Mouse (Mus musculus): ENCODE results near the gene Fam189a2. TPM values are rescaled to one million over a fixed set of nuclear protein-coding genes. Genes with fewer than 3 reads are reported as not detected.

Gene Fam189a2
- polyA plus RNA-seq, 2 experiments = 1.0 to 4.5 TPM

DNA sequence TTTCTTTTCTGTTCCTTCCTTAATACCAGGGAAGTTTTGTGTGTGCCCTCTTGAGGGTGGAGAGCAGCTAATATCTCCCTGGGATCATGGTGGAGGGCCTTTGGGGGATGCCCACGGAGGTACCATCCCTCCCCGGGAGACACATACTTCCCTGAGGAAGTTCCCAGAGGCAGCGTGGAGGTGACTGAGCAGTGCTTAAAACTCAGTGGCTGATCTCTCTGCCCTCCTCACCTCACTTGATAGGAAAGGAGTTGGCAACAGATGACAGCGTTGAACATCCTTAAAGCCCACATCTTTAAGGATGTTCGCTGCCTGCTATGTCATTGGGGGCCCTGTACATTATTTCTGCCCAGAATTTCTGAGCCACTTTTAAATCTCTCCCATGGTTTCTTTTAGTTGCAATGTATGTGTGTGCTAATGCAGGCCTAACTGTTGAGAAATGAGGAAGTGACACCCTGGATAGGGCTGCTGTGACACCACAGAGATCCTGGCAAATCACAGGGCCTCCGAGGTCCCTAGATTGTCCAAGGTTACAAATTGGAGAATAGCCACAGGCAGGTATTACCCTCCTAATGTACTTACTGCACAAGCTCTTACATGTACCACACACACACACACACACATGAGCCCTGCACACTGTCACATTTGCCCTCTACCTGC lies 84.7 kb downstream of the Fam189a2 start:
- Histone ChIP-seq H3K9me3 (ENCODE audit: control insufficient read depth, low read length) (no peaks in the 10 kb centered on the region), H3K4me1 (ENCODE audit: control insufficient read depth, insufficient read depth, low read length) (no peaks in the 10 kb centered on the region), H3K4me3 (replicated peaks; ENCODE audit: low read length) (no peak overlapping the region), H3K9ac (ENCODE audit: low read depth, low read length, severe bottlenecking) (no peak overlapping the region), H3K27me3 (ENCODE audit: control insufficient read depth, insufficient read depth, low read length) (no peaks in the 10 kb centered on the region), H3K36me3 (ENCODE audit: control insufficient read depth, insufficient read depth, low read length) (no peaks in the 10 kb centered on the region), H3K4me2 (replicated peaks; ENCODE audit: low read depth, low read length, severe bottlenecking) (no peak overlapping the region), H3K27ac (replicated peaks; ENCODE audit: low read depth, low read length) (no peak overlapping the region)
- no peak for DNase-seq (ENCODE audit: low spot score)
- TF ChIP-seq POLR2A (IDR thresholded peaks at IDR 0.05; ENCODE audit: borderline replicate concordance, extremely low read depth, insufficient read depth, insufficient read length) = no peak
- no peak for ATAC-seq (ENCODE audit: low FRiP score, low read depth)
- 82% methylated on average over 6 of the region's 6 CpGs for WGBS

DNA sequence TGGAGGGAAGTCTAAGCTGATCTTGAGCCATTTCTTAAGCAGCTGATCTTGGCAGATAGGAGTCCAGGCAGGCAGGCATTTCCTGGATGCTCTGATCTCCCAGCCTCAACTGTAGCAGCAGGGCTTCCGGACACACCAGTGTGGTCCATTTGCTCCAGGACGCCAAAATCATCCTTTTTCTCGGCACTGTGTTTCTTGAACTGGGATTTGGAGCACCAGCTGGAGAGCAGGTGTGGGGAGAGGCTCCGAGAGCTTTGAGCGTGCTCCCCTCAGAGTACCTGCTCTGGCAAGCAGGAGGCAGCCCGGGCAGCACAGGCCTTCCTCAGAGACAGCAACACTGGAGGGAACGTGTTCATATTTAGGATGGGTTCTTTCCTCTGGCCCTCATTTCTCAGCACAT lies 87.9 kb downstream of the Fam189a2 start:
- H3K27ac ChIP-seq (replicated peaks; ENCODE audit: low read depth, low read length) = no peak overlapping the region
- H3K4me3 ChIP-seq (replicated peaks; ENCODE audit: low read length) = no peak overlapping the region
- no peak overlapping the region for H3K9ac ChIP-seq (ENCODE audit: low read depth, low read length, severe bottlenecking)
- H3K4me2 ChIP-seq (replicated peaks; ENCODE audit: low read depth, low read length, severe bottlenecking) = no peak overlapping the region
- no peak for TF ChIP-seq POLR2A (IDR thresholded peaks at IDR 0.05; ENCODE audit: borderline replicate concordance, extremely low read depth, insufficient read depth, insufficient read length)
- DNase-seq (ENCODE audit: low spot score) = no peak
- no peaks in the 10 kb centered on the region for H3K36me3 ChIP-seq (ENCODE audit: control insufficient read depth, insufficient read depth, low read length)
- H3K9me3 ChIP-seq (ENCODE audit: control insufficient read depth, low read length) = no peaks in the 10 kb centered on the region
- no peak for ATAC-seq (ENCODE audit: low FRiP score, low read depth)
- WGBS = 74% methylated on average over 7 of the region's 7 CpGs
- H3K4me1 ChIP-seq (ENCODE audit: control insufficient read depth, insufficient read depth, low read length) = no peaks in the 10 kb centered on the region
- no peaks in the 10 kb centered on the region for H3K27me3 ChIP-seq (ENCODE audit: control insufficient read depth, insufficient read depth, low read length)

DNA sequence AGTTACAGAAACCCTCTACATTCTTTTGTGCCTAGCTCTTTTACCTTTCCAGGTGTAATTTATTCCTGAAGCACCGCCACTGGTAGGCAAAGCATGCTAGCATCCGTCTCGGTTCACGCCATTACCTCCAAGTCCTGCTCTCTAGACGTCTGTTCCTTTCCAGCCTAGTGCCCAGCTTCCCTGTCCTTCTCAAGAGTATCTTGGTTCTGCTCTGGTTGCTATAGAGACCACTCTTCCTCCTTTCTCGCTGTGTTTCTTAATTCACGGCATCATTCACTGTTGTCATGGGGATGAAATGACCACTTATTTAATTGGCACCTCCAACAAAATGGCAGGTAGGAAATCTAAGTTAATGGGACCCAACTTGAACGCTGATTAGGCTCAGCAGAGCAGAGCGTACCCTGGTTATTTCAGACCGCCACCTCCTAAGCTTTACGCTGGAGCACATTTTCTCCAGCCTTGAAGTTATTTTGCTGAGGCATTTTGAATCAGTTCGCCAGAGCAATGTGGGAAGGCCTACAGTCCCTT lies 89.3 kb downstream of the Fam189a2 start:
- H3K9ac ChIP-seq (ENCODE audit: low read depth, low read length, severe bottlenecking) = no peak overlapping the region
- no peak overlapping the region for H3K4me3 ChIP-seq (replicated peaks; ENCODE audit: low read length)
- H3K4me1 ChIP-seq (ENCODE audit: control insufficient read depth, insufficient read depth, low read length) = no peaks in the 10 kb centered on the region
- DNase-seq (ENCODE audit: low spot score) (no peak), ATAC-seq (ENCODE audit: low FRiP score, low read depth) (no peak)
- H3K9me3 ChIP-seq (ENCODE audit: control insufficient read depth, low read length) = no peaks in the 10 kb centered on the region
- WGBS = 76% methylated on average over 12 of the region's 12 CpGs
- no peaks in the 10 kb centered on the region for H3K27me3 ChIP-seq (ENCODE audit: control insufficient read depth, insufficient read depth, low read length)
- H3K27ac ChIP-seq (replicated peaks; ENCODE audit: low read depth, low read length) = no peak overlapping the region
- no peak overlapping the region for H3K4me2 ChIP-seq (replicated peaks; ENCODE audit: low read depth, low read length, severe bottlenecking)
- TF ChIP-seq POLR2A (IDR thresholded peaks at IDR 0.05; ENCODE audit: borderline replicate concordance, extremely low read depth, insufficient read depth, insufficient read length) = no peak
- H3K36me3 ChIP-seq (ENCODE audit: control insufficient read depth, insufficient read depth, low read length) = no peaks in the 10 kb centered on the region

DNA sequence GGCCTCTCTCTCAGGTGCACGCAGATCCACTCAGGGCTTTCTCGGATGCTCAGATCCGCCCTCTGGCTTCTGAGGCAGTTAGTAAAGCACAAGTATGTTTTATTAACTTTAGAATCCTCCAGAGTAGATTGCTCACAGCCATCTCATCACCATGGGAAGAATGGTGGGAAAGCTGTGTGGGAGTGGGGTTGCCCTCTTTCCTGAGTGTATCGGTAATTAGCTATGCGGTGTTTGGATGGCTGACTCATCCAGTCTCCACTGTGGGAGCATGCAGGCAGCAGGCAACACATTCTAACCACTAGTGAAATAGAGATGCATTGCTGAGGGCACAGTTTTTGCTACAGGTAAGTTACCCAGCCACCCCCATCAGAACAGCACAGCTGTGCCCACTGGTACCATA lies 100.0 kb downstream of the Fam189a2 start:
- Histone ChIP-seq H3K9me3 (ENCODE audit: control insufficient read depth, low read length) (peaks cover 8% of the 10 kb centered on the region; the same call in 1 of the 2 replicates), H3K9ac (ENCODE audit: low read depth, low read length, severe bottlenecking) (no peak overlapping the region), H3K4me2 (replicated peaks; ENCODE audit: low read depth, low read length, severe bottlenecking) (no peak overlapping the region), H3K36me3 (ENCODE audit: control insufficient read depth, insufficient read depth, low read length) (no peaks in the 10 kb centered on the region), H3K27me3 (ENCODE audit: control insufficient read depth, insufficient read depth, low read length) (no peaks in the 10 kb centered on the region), H3K27ac (replicated peaks; ENCODE audit: low read depth, low read length) (no peak overlapping the region), H3K4me3 (replicated peaks; ENCODE audit: low read length) (no peak overlapping the region), H3K4me1 (ENCODE audit: control insufficient read depth, insufficient read depth, low read length) (no peaks in the 10 kb centered on the region)
- DNase-seq (ENCODE audit: low spot score) = no peak
- no peak for TF ChIP-seq POLR2A (IDR thresholded peaks at IDR 0.05; ENCODE audit: borderline replicate concordance, extremely low read depth, insufficient read depth, insufficient read length)
- ATAC-seq (ENCODE audit: low FRiP score, low read depth) = no peak
- whole genome bisulfite sequencing = 92% methylated on average over 5 of the region's 5 CpGs

DNA sequence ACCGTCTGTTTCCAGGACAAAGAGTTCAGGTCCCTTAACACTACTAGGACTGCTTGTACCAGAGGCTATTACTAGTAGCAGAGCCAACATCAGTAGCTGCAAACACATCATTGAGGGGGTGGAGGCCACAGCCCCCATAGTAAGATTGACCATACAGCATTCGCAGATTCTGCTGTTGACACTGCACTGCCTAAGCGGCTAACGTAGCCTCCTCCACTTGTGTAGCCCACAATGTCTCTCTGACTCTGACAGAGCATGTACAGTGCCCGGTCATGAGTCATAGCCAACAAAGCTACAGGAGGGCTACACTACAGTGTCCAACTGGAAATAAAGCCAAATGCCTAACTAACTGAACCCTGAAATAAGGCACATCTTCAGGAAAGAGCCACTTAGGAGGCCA lies 105.3 kb downstream of the Fam189a2 start:
- Histone ChIP-seq H3K4me3 (replicated peaks; ENCODE audit: low read length) (no peak overlapping the region), H3K9me3 (ENCODE audit: control insufficient read depth, low read length) (no peaks in the 10 kb centered on the region), H3K9ac (ENCODE audit: low read depth, low read length, severe bottlenecking) (no peak overlapping the region), H3K27ac (replicated peaks; ENCODE audit: low read depth, low read length) (no peak overlapping the region), H3K4me1 (ENCODE audit: control insufficient read depth, insufficient read depth, low read length) (no peaks in the 10 kb centered on the region), H3K27me3 (ENCODE audit: control insufficient read depth, insufficient read depth, low read length) (no peaks in the 10 kb centered on the region), H3K4me2 (replicated peaks; ENCODE audit: low read depth, low read length, severe bottlenecking) (no peak overlapping the region), H3K36me3 (ENCODE audit: control insufficient read depth, insufficient read depth, low read length) (no peaks in the 10 kb centered on the region)
- WGBS = 90% methylated on average over 5 of the region's 5 CpGs
- ATAC-seq (ENCODE audit: low FRiP score, low read depth) = no peak
- no peak for DNase-seq (ENCODE audit: low spot score)
- TF ChIP-seq POLR2A (IDR thresholded peaks at IDR 0.05; ENCODE audit: borderline replicate concordance, extremely low read depth, insufficient read depth, insufficient read length) = no peak

Measured in limb, embryonic 14.5 days (tissue).